Mouse (Mus musculus) lung, postnatal 0 days (tissue): ENCODE measurements around the gene 1810043G02Rik.
A peak's percentile ranks its signal among the peaks of the same experiment; 100 is the strongest.

Experiments
- CTCF ChIP-seq: IDR thresholded peaks from 2 replicates; pipeline ENCODE4 v1.5.1; 2016; ENCODE audit warnings: antibody characterized with exemption, mild to moderate bottlenecking
- EP300 ChIP-seq: IDR thresholded peaks from 2 replicates; pipeline ENCODE4 v1.6.1; 2016; ENCODE audit warnings: antibody characterized with exemption, mild to moderate bottlenecking, control low read depth

DNA sequence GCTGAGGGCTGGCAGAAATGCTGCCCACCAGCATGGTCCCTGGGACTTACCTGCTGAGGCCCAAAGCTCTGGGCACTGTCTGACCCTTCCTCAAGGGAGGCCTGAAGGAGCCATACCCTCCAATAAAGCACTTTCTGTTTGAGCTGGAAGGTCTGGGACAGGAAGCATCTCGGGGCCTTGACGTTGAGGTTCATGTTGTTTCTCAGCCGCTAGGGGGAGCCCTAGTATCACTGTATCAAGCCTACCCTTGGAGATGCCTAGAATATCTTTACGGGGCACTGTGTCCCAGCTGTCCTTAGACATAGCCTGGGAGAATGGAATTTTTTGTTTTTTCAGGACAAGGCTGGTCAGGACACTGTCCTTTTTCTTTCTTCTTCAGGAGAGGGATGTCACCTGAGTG lies 6.3 kb downstream of the 1810043G02Rik start:
- peak; percentile 95 for TF ChIP-seq CTCF
- no peak for TF ChIP-seq EP300
